In genomic region chr14:76504121-76504737, GRCm38 (mm10) we compare ENCODE assay signal across 8 mouse cellular contexts. TPM values are rescaled to one million over a fixed set of nuclear protein-coding genes. Genes with fewer than 3 reads are reported as not detected.
DNase-seq lines count a peak whose midpoint lies in the region; ATAC-seq and TF ChIP-seq lines count a peak whose summit lies in the region.

No protein-coding gene starts in this region.

- H3K4me1 ChIP-seq in ES-E14 (ENCODE audit: control insufficient read depth in 2 of 2, insufficient read depth in 2 of 2, low read length in 2 of 2, poor library complexity in 1 of 2) = peaks cover 0 to 1% of the 10 kb centered on the region in 2 experiments; a peak in 2 of 4 replicates
- H3K4me1 ChIP-seq in forebrain, embryonic 14.5 days (ENCODE audit: control insufficient read depth, insufficient read depth, low read length) = peaks cover 14% of the 10 kb centered on the region
- peaks cover 15% of the 10 kb centered on the region for H3K4me1 ChIP-seq in liver, postnatal 0 days (ENCODE audit: insufficient read depth)
- peaks cover 51% of the 10 kb centered on the region for H3K4me1 ChIP-seq in neural tube, embryonic 13.5 days (replicated peaks)

- peaks cover 19% of the 10 kb centered on the region for H3K36me3 ChIP-seq in ES-E14 (ENCODE audit: control insufficient read depth, insufficient read depth, low read length, poor library complexity, severe bottlenecking)
- H3K36me3 ChIP-seq in forebrain, embryonic 14.5 days (ENCODE audit: control insufficient read depth, insufficient read depth, low read length) = peaks cover 27% of the 10 kb centered on the region
- H3K36me3 ChIP-seq in liver, postnatal 0 days (replicated peaks; ENCODE audit: insufficient read depth, low read length) = peaks cover 9% of the 10 kb centered on the region
- H3K36me3 ChIP-seq in neural tube, embryonic 13.5 days = peaks cover 19% of the 10 kb centered on the region

- peak; percentile 77 for DNase-seq in ES-E14 (ENCODE audit: low read depth, low spot score)
- peak; percentile 93 for DNase-seq in cerebellum, adult 11 months
- DNase-seq in forebrain, embryonic 14.5 days (ENCODE audit: low spot score) = peak; percentile 97
- DNase-seq in heart, postnatal 14 days = peak; percentile 97
- peak; percentile 93 for DNase-seq in layer of hippocampus, adult 11-12 months (ENCODE audit: low spot score)
- peak; percentile 94 for DNase-seq in liver, postnatal 0 days
- peak; percentile 82 for DNase-seq in telencephalon, adult 2 months (ENCODE audit: low read depth, low spot score)

- intact Hi-C loops in heart, postnatal 14 days (cut with DNase I) = loop anchor here (1.0 to 2.0 kb wide), 7 partner anchors 107 to 372 kb away; no protein-coding TSS in a partner anchor

- peak; percentile 79 for TF ChIP-seq EP300 in liver, postnatal 0 days (IDR thresholded peaks at IDR 0.05; ENCODE audit: low read depth)

- in situ Hi-C loops in ES-E14 (cut with MboI; ENCODE audit: low sequenced_read_pairs in 2 of 2, unreplicated experiment in 2 of 2) = loop anchor here (10.0 to 25.0 kb wide), 3 partner anchors 371 to 501 kb away; no protein-coding TSS in a partner anchor

- no peaks in the 10 kb centered on the region for H3K27me3 ChIP-seq in forebrain, embryonic 14.5 days (replicated peaks; ENCODE audit: control insufficient read depth, insufficient read depth, low read length)
- no peaks in the 10 kb centered on the region for H3K27me3 ChIP-seq in liver, postnatal 0 days (ENCODE audit: insufficient read depth, low read length)
- H3K27me3 ChIP-seq in neural tube, embryonic 13.5 days = no peaks in the 10 kb centered on the region

- peak overlapping the region; percentile 94 to 98 for H3K4me3 ChIP-seq in ES-E14 (ENCODE audit: insufficient read depth in 1 of 2, low read depth in 1 of 2, low read length in 2 of 2, poor library complexity in 1 of 2, severe bottlenecking in 1 of 2)
- peak overlapping the region; percentile 78 for H3K4me3 ChIP-seq in forebrain, embryonic 14.5 days (ENCODE audit: low read depth, low read length)
- H3K4me3 ChIP-seq in liver, postnatal 0 days (ENCODE audit: low read depth, low read length) = peak overlapping the region; percentile 91
- peak overlapping the region; percentile 87 for H3K4me3 ChIP-seq in neural tube, embryonic 13.5 days

- under 1% methylated on average over 44 of the region's 52 CpGs for WGBS in forebrain, embryonic 14.5 days
- WGBS in liver, postnatal 0 days (ENCODE audit: insufficient replicate concordance) = 1% methylated on average over 44 of the region's 52 CpGs
- WGBS in neural tube, embryonic 13.5 days = under 1% methylated on average over 40 of the region's 52 CpGs

- no peaks in the 10 kb centered on the region for H3K9me3 ChIP-seq in ES-E14 (ENCODE audit: control insufficient read depth, insufficient read depth, low read depth, low read length)
- H3K9me3 ChIP-seq in forebrain, embryonic 14.5 days (replicated peaks; ENCODE audit: control insufficient read depth, low read length) = no peaks in the 10 kb centered on the region
- H3K9me3 ChIP-seq in liver, postnatal 0 days (ENCODE audit: low read length) = no peaks in the 10 kb centered on the region
- no peaks in the 10 kb centered on the region for H3K9me3 ChIP-seq in neural tube, embryonic 13.5 days

- H3K27ac ChIP-seq in ES-E14 (ENCODE audit: insufficient read depth, low read depth, low read length, poor library complexity, severe bottlenecking) = peak overlapping the region; percentile 52; the same call in 1 of the 2 replicates
- peak overlapping the region; percentile 100 for H3K27ac ChIP-seq in forebrain, embryonic 14.5 days (ENCODE audit: low read depth, low read length)
- H3K27ac ChIP-seq in liver, postnatal 0 days (ENCODE audit: low read depth) = peak overlapping the region; percentile 98
- peak overlapping the region; percentile 100 for H3K27ac ChIP-seq in neural tube, embryonic 13.5 days (replicated peaks)

- peak; percentile 24; the same call in 1 of the 2 replicates for TF ChIP-seq CTCF in liver, postnatal 0 days (IDR thresholded peaks at IDR 0.05; ENCODE audit: low read depth)

- peak overlapping the region; percentile 96 for H3K4me2 ChIP-seq in forebrain, embryonic 14.5 days (ENCODE audit: low read length)
- H3K4me2 ChIP-seq in liver, postnatal 0 days (ENCODE audit: low read depth, low read length) = peak overlapping the region; percentile 84
- peak overlapping the region; percentile 98 for H3K4me2 ChIP-seq in neural tube, embryonic 13.5 days

- ATAC-seq in forebrain, embryonic 14.5 days = peak; percentile 94
- peak; percentile 96 for ATAC-seq in liver, postnatal 0 days
- peak; percentile 95 for ATAC-seq in neural tube, embryonic 13.5 days (ENCODE audit: low read depth)

- H3K9ac ChIP-seq in ES-E14 (ENCODE audit: insufficient read depth, low read depth, low read length, poor library complexity, severe bottlenecking) = peak overlapping the region; percentile 99
- peak overlapping the region; percentile 99 for H3K9ac ChIP-seq in forebrain, embryonic 14.5 days (ENCODE audit: low read length)
- H3K9ac ChIP-seq in liver, postnatal 0 days (replicated peaks) = peak overlapping the region; percentile 97
- peak overlapping the region; percentile 100 for H3K9ac ChIP-seq in neural tube, embryonic 13.5 days

TF ChIP-seq in ES-E14, 5 proteins besides CTCF, POLR2A, EP300 and RAD21:
- TF ChIP-seq CHD2 (IDR thresholded peaks at IDR 0.05; ENCODE audit: low read depth, low read length) = no peak
- peak; percentile 68; the same call in 1 of the 2 replicates for TF ChIP-seq ZNF384 (IDR thresholded peaks at IDR 0.05; ENCODE audit: low read depth, low read length)
- TF ChIP-seq MAFK (IDR thresholded peaks at IDR 0.05; ENCODE audit: insufficient read depth, low read depth, low read length) = no peak
- TF ChIP-seq HCFC1 (IDR thresholded peaks at IDR 0.05; ENCODE audit: borderline replicate concordance, insufficient read depth, low read length) = peak; percentile 29; the same call in 1 of the 2 replicates
- no peak for TF ChIP-seq ZC3H11A (IDR thresholded peaks at IDR 0.05; ENCODE audit: borderline replicate concordance, low read depth, low read length)

RNA-seq across cellular contexts. Expression of gene Serp2, which starts 52.5 kb away (rescaled TPM):
- total RNA-seq in ES-E14 (2012; rRNA removed) = 3.2 and 3.5 TPM in 2 replicates
- 141 and 147 TPM in 2 replicates for polyA plus RNA-seq in forebrain, embryonic 14.5 days (2014; fragmentation: Nextera tagmentation; extraction: Ambion mirVana)
- total RNA-seq in heart, postnatal 14 days (2021) = 1 to 10 TPM in 1 of 2 experiments, under 1 TPM in 1; 0.68 to 1.0 TPM
- 0.58 and 0.75 TPM in 2 replicates for polyA plus RNA-seq in liver, postnatal 0 days (2015; fragmentation: Nextera tagmentation; extraction: Ambion mirVana)
- polyA plus RNA-seq in neural tube, embryonic 13.5 days (2015; fragmentation: Nextera tagmentation; extraction: Ambion mirVana) = 129 and 142 TPM in 2 replicates

Comparison
In these comparisons a context has a peak if more than half of its experiments do, and no peak if none do; other contexts are left out.
1. Peak in every context shown above with its lines: DNase-seq, ATAC-seq, H3K4me3 ChIP-seq and H3K27ac ChIP-seq.
2. RNA of gene Serp2, which starts 52.5 kb away (polyA plus RNA-seq): 141 to 147 TPM in forebrain, embryonic 14.5 days and 129 to 142 TPM in neural tube, embryonic 13.5 days; 0.58 to 0.75 TPM in liver, postnatal 0 days; every median in the first group is over 10 times any median in the second.